In the genomic region with DNA sequence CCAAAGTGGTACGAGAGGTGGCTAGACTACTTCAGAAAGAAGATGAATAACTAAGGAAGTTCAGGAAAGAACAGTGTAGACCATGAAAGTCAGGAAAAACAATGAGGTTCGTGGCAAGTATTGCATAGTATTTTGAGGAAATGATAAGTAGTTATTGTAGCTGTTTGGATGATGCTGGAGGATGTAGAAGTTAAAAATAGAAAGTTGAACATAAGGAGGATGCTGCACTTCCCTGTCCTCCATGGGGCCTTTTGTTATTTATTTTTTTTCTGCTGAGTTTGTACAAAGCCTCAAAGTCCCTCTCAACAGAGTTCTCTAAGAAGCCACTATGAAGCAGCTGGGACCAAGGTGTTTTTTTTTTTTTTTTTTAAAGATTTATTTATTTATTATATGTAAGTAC, we compare ENCODE assay signal across 29 mouse cellular contexts. TPM values are rescaled to one million over a fixed set of nuclear protein-coding genes. Genes with fewer than 3 reads are reported as not detected.
DNase-seq lines count a peak whose midpoint lies in the region; ATAC-seq and TF ChIP-seq lines count a peak whose summit lies in the region.
"Had no signal": no experiment of that assay in that cellular context is flagged by ENCODE, and none has a peak within 500 bp of the region (broad histone marks: within the 10 kb centered on the region; RNA-seq: fewer than 3 reads in every experiment).

No protein-coding gene starts in this region.

- H3K9me3 ChIP-seq in liver, embryonic 11.5 days (ENCODE audit: control insufficient read depth, low read length): no peaks in the 10 kb centered on the region
- no peaks in the 10 kb centered on the region for H3K9me3 ChIP-seq in hindbrain, embryonic 12.5 days (replicated peaks)
- H3K9me3 ChIP-seq: forebrain, embryonic 10.5 days; forebrain, embryonic 13.5 days; G1E; heart, embryonic 10.5 days; heart, embryonic 13.5 days; hindbrain, embryonic 13.5 days had no signal

- no peak overlapping the region for H3K27ac ChIP-seq in liver, adult 2 months (replicated peaks; ENCODE audit: insufficient read depth, low read depth, low read length)
- H3K27ac ChIP-seq in liver, embryonic 11.5 days (ENCODE audit: low read depth, low read length): no peak overlapping the region
- H3K27ac ChIP-seq in hindbrain, embryonic 12.5 days: no peak overlapping the region
- H3K27ac ChIP-seq: forebrain, embryonic 10.5 days; forebrain, embryonic 13.5 days; heart, embryonic 10.5 days; heart, embryonic 13.5 days; hindbrain, embryonic 13.5 days had no signal

- no peak overlapping the region for H3K4me3 ChIP-seq in liver, adult 2 months (ENCODE audit: insufficient read depth, low read depth, low read length)
- H3K4me3 ChIP-seq in liver, embryonic 11.5 days (ENCODE audit: low read depth, low read length): no peak overlapping the region
- no peak overlapping the region for H3K4me3 ChIP-seq in hindbrain, embryonic 12.5 days
- H3K4me3 ChIP-seq: forebrain, embryonic 10.5 days; forebrain, embryonic 13.5 days; heart, embryonic 10.5 days; heart, embryonic 13.5 days; hindbrain, embryonic 13.5 days had no signal

- DNase-seq in liver, adult 2 months (ENCODE audit: extremely low read depth, low read depth, low spot score): peak; percentile 26
- no peak for DNase-seq in liver, embryonic 11.5 days (ENCODE audit: low spot score)
- DNase-seq in skeletal muscle tissue, adult 2 months (ENCODE audit: low read depth, low spot score): peak; percentile 10
- DNase-seq in adrenal gland, postnatal 10 days: no peak
- DNase-seq: adrenal gland, postnatal 14 days; B cell, adult 2 months; cerebellum, adult 11-12 months; cerebellum, adult 8-10 months; cerebellum, postnatal 10 days; cerebellum, postnatal 36 days; gastrocnemius, postnatal 10 days; gastrocnemius, postnatal 36 days; heart, postnatal 14 days; heart, postnatal 4 days had no signal

- H3K36me3 ChIP-seq in liver, adult 2 months (ENCODE audit: control insufficient read depth, insufficient read depth, low read length): no peaks in the 10 kb centered on the region
- H3K36me3 ChIP-seq in liver, embryonic 11.5 days (ENCODE audit: control insufficient read depth, insufficient read depth, low read length): no peaks in the 10 kb centered on the region
- no peaks in the 10 kb centered on the region for H3K36me3 ChIP-seq in hindbrain, embryonic 12.5 days
- H3K36me3 ChIP-seq: forebrain, embryonic 10.5 days; heart, embryonic 10.5 days; heart, embryonic 13.5 days; hindbrain, embryonic 13.5 days had no signal

- H3K4me1 ChIP-seq in liver, adult 2 months (ENCODE audit: control insufficient read depth, insufficient read depth, low read length): no peaks in the 10 kb centered on the region
- H3K4me1 ChIP-seq in liver, embryonic 11.5 days (replicated peaks; ENCODE audit: control insufficient read depth, insufficient read depth, low read length): no peaks in the 10 kb centered on the region
- H3K4me1 ChIP-seq in hindbrain, embryonic 12.5 days: no peaks in the 10 kb centered on the region
- H3K4me1 ChIP-seq: forebrain, embryonic 10.5 days; forebrain, embryonic 13.5 days; heart, embryonic 10.5 days; heart, embryonic 13.5 days; hindbrain, embryonic 13.5 days had no signal

- H3K79me2 ChIP-seq in liver, adult 2 months (ENCODE audit: control insufficient read depth, insufficient read depth, low read length): no peaks in the 10 kb centered on the region

- no peak for TF ChIP-seq POLR2A in liver, adult 2 months (IDR thresholded peaks at IDR 0.05; ENCODE audit: extremely low read depth, insufficient read depth, low read length)

- no peak for ATAC-seq in liver, embryonic 11.5 days (replicated peaks; ENCODE audit: low FRiP score)
- ATAC-seq in common myeloid progenitor, adult 5-6 weeks (replicated peaks; ENCODE audit: low read depth, poor library complexity, severe bottlenecking): 0 out of 2 replicates have a peak, but pooled peaks have one; percentile 42
- ATAC-seq in megakaryocyte, adult 5-6 weeks (ENCODE audit: poor library complexity, severe bottlenecking): peak; percentile 57
- no peak for ATAC-seq in hindbrain, embryonic 12.5 days (ENCODE audit: low FRiP score)
- ATAC-seq: forebrain, embryonic 13.5 days; forebrain, embryonic 16.5 days; hindbrain, embryonic 16.5 days; inflammation-experienced regulatory T-cells, adult 6 months; Patski had no signal

- 70% methylated on average over 2 of the region's 2 CpGs for WGBS in liver, adult 2 months
- 63% methylated on average over 2 of the region's 2 CpGs for WGBS in liver, embryonic 11.5 days
- 71% methylated on average over 2 of the region's 2 CpGs for WGBS in hindbrain, embryonic 12.5 days

- no peaks in the 10 kb centered on the region for H3K27me3 ChIP-seq in liver, adult 2 months (ENCODE audit: control insufficient read depth, insufficient read depth, low read length)
- no peaks in the 10 kb centered on the region for H3K27me3 ChIP-seq in liver, embryonic 11.5 days (replicated peaks; ENCODE audit: control insufficient read depth, insufficient read depth, low read length)
- no peaks in the 10 kb centered on the region for H3K27me3 ChIP-seq in hindbrain, embryonic 12.5 days
- H3K27me3 ChIP-seq: CH12.LX; forebrain, embryonic 13.5 days; heart, embryonic 13.5 days; hindbrain, embryonic 13.5 days had no signal

- no peak overlapping the region for H3K9ac ChIP-seq in liver, adult 2 months (ENCODE audit: low read depth, low read length)
- no peak overlapping the region for H3K9ac ChIP-seq in liver, embryonic 11.5 days (ENCODE audit: low read depth, low read length)
- no peak overlapping the region for H3K9ac ChIP-seq in hindbrain, embryonic 12.5 days
- H3K9ac ChIP-seq: forebrain, embryonic 13.5 days; heart, embryonic 13.5 days; hindbrain, embryonic 13.5 days had no signal

- no peak for TF ChIP-seq CTCF in liver, adult 2 months (IDR thresholded peaks at IDR 0.05; ENCODE audit: low read depth, low read length)

- H3K4me2 ChIP-seq in liver, embryonic 11.5 days: no peak overlapping the region
- H3K4me2 ChIP-seq in hindbrain, embryonic 12.5 days (replicated peaks): no peak overlapping the region
- H3K4me2 ChIP-seq: forebrain, embryonic 13.5 days; heart, embryonic 13.5 days; hindbrain, embryonic 13.5 days had no signal

RNA-seq across cellular contexts. Expression of a gene that starts 37.0 kb away (rescaled TPM):
- total RNA-seq in liver, adult 2 months (2014; rRNA removed): 2.8 and 6.9 TPM in 2 replicates
- 0.24 and 0.97 TPM in 2 replicates for polyA plus RNA-seq in liver, adult 2 months (2012; rRNA removed)
- 1.2 and 2.9 TPM in 2 replicates for polyA plus RNA-seq in liver, embryonic 11.5 days (2014; fragmentation: Nextera tagmentation; extraction: Ambion mirVana)
- 31.8 and 33.6 TPM in 2 replicates for total RNA-seq in common myeloid progenitor, adult 5-6 weeks (2017)
- total RNA-seq in megakaryocyte, adult 5-6 weeks (2015): 4.1 and 6.7 TPM in 2 replicates
- 7.5 and 14.7 TPM in 2 replicates for total RNA-seq in megakaryocyte, adult 5-6 weeks (2017)
- total RNA-seq in adrenal gland, postnatal 10 days (2021): 1 to 10 TPM; 2.4 to 3.4 TPM
- 3.0 and 6.6 TPM in 2 replicates for polyA plus RNA-seq in hindbrain, embryonic 12.5 days (2016; fragmentation: Nextera tagmentation; extraction: Ambion mirVana)

RNA-seq across cellular contexts. Expression of a gene that starts 54.0 kb away (rescaled TPM):
- 0.34 and 0.37 TPM in 2 replicates for total RNA-seq in liver, adult 2 months (2014; rRNA removed)
- polyA plus RNA-seq in liver, adult 2 months (2012; rRNA removed): 0.11 and 0.15 TPM in 2 replicates
- polyA plus RNA-seq in liver, embryonic 11.5 days (2014; fragmentation: Nextera tagmentation; extraction: Ambion mirVana): 0.05 TPM in 1 of 2 replicates, not detected in the other
- total RNA-seq in common myeloid progenitor, adult 5-6 weeks (2017): 0.44 TPM in 1 of 2 replicates, not detected in the other
- total RNA-seq in megakaryocyte, adult 5-6 weeks (2015): 0.32 TPM in 1 of 2 replicates, not detected in the other
- total RNA-seq in megakaryocyte, adult 5-6 weeks (2017): 0.08 and 0.26 TPM in 2 replicates
- under 1 TPM; 0.09 to 0.12 TPM for total RNA-seq in adrenal gland, postnatal 10 days (2021)
- 0.53 and 1.3 TPM in 2 replicates for polyA plus RNA-seq in hindbrain, embryonic 12.5 days (2016; fragmentation: Nextera tagmentation; extraction: Ambion mirVana)
- total RNA-seq: adrenal gland, adult 18-20 months; adrenal gland, postnatal 14 days; gastrocnemius, postnatal 36 days; heart, postnatal 4 days had no signal
- polyA plus RNA-seq: forebrain, embryonic 13.5 days; G1E; Patski had no signal

Comparison
In these comparisons a context has a peak if more than half of its experiments do, and no peak if none do; other contexts are left out.
1. DNase-seq: peak in liver, adult 2 months (single experiment) and skeletal muscle tissue, adult 2 months (single experiment); none in liver, embryonic 11.5 days (single experiment) and adrenal gland, postnatal 10 days (single experiment).
2. ATAC-seq: peak in common myeloid progenitor, adult 5-6 weeks (single experiment) and megakaryocyte, adult 5-6 weeks (single experiment); none in liver, embryonic 11.5 days (single experiment) and hindbrain, embryonic 12.5 days (single experiment).